Mouse (Mus musculus) embryonic facial prominence, embryonic 11.5 days (tissue): Measurements from ENCODE around the gene Kcnk6. TPM values are rescaled to one million over a fixed set of nuclear protein-coding genes. Genes with fewer than 3 reads are reported as not detected.

Experiments
- ATAC-seq: fragments of 200-750 bp; cut with Nextera tagmentation; replicated peaks from 2 replicates; pipeline ENCODE4 v1.8.0; 2017; ENCODE audit warnings: low read depth; ENCODE audit not compliant: insufficient number of reproducible peaks, low FRiP score, low TSS enrichment
- DNase-seq: peaks from one replicate; pipeline ENCODE4 v3.0.0-alpha.2; 2015; ENCODE audit warnings: low spot score
- H3K27ac ChIP-seq: fragments of 300-500 bp; sonication (generic); replicated peaks from 2 replicates; pipeline ENCODE4 v1.5.1; 2014; ENCODE audit warnings: mild to moderate bottlenecking, low read depth, low read length, control low read depth
- H3K27me3 ChIP-seq: fragments of 300-500 bp; sonication (generic); 2 replicates; pipeline ENCODE4 v1.6.1; 2014; ENCODE audit warnings: mild to moderate bottlenecking, low read length, moderate library complexity, mixed read lengths; ENCODE audit not compliant: control insufficient read depth, insufficient read depth
- H3K36me3 ChIP-seq: fragments of 300-500 bp; sonication (generic); replicated peaks from 2 replicates; pipeline ENCODE4 v1.6.1; 2014; ENCODE audit warnings: low read depth, mild to moderate bottlenecking, low read length, moderate library complexity, mixed read lengths; ENCODE audit not compliant: control insufficient read depth, insufficient read depth
- H3K4me1 ChIP-seq: fragments of 300-500 bp; sonication (generic); 2 replicates; pipeline ENCODE4 v1.6.1; 2014; ENCODE audit warnings: low read length, mixed read lengths; ENCODE audit not compliant: control insufficient read depth, insufficient read depth
- H3K4me2 ChIP-seq: fragments of 300-500 bp; sonication (generic); 2 replicates; pipeline ENCODE4 v1.6.1; 2014; ENCODE audit warnings: low read depth, mild to moderate bottlenecking, control low read depth, low read length, moderate library complexity
- H3K4me3 ChIP-seq: fragments of 300-500 bp; sonication (generic); 2 replicates; pipeline ENCODE4 v1.5.1; 2014; ENCODE audit warnings: low read depth, low read length, control low read depth
- H3K9ac ChIP-seq: fragments of 300-500 bp; sonication (generic); replicated peaks from 2 replicates; pipeline ENCODE4 v1.6.1; 2014; ENCODE audit warnings: mild to moderate bottlenecking, control low read depth, low read length
- H3K9me3 ChIP-seq: fragments of 300-500 bp; sonication (generic); replicated peaks from 2 replicates; pipeline ENCODE4 v1.6.1; 2016; ENCODE audit warnings: mild to moderate bottlenecking, low read length, inconsistent platforms, mixed read lengths; ENCODE audit not compliant: control insufficient read depth
- WGBS: fragments of 180-500 bp; shearing (Covaris S2); extraction: QIAGEN DNeasy Blood & Tissue Kit; methylation state at CpG from one replicate; pipeline ENCODE4 v1.1.7; 2014; 5-methylcytosine and 5-hydroxymethylcytosine counted together
- polyA plus RNA-seq: library from polyadenylated mRNA; unstranded; fragments of >200 nt; fragmentation: Nextera tagmentation; extraction: Ambion mirVana; gene quantifications from 2 replicates; pipeline ENCODE4 v1.2.1, GENCODE M21; 2014

Kcnk6 gene
- polyA plus RNA-seq, 1 experiment from 2014 or later: 0.45 TPM

GRCm38 (mm10) chr7:29180077-29180853 is 52.0 kb downstream of the Kcnk6 start, which contains the start of gene Psmd8:
TSS of gene Psmd8 (minus strand) at chr7:29180701.
- WGBS: under 1% methylated on average over 62 of the region's 62 CpGs
- H3K9me3 ChIP-seq: no peaks in the 10 kb centered on the region
- ATAC-seq (peak; percentile 88), DNase-seq (peak; percentile 98)
- H3K4me2 ChIP-seq: peak within 1 kb of the TSS; percentile 70
- no peaks in the 10 kb centered on the region; the same call in 1 of the 2 replicates for H3K4me1 ChIP-seq
- no peak within 1 kb of the TSS for H3K27ac ChIP-seq
- peak within 1 kb of the TSS; percentile 74 for H3K9ac ChIP-seq
- H3K36me3 ChIP-seq: peaks cover 8% of the 10 kb centered on the region
- no peaks in the 10 kb centered on the region for H3K27me3 ChIP-seq
- H3K4me3 ChIP-seq: peak within 1 kb of the TSS; percentile 72

GRCm38 (mm10) chr7:29179323-29179722 is 53.0 kb downstream of the Kcnk6 start:
- H3K4me1 ChIP-seq: no peaks in the 10 kb centered on the region; the same call in 1 of the 2 replicates
- H3K36me3 ChIP-seq: peaks cover 13% of the 10 kb centered on the region
- ATAC-seq (no peak), DNase-seq (no peak)
- no peak overlapping the region for H3K27ac ChIP-seq
- H3K4me2 ChIP-seq: peak overlapping the region; percentile 70
- WGBS: 54% methylated on average over 7 of the region's 7 CpGs
- no peaks in the 10 kb centered on the region for H3K9me3 ChIP-seq
- peak overlapping the region; percentile 72 for H3K4me3 ChIP-seq
- H3K9ac ChIP-seq: peak overlapping the region; percentile 74
- no peaks in the 10 kb centered on the region for H3K27me3 ChIP-seq

- no peak overlapping the region for H3K27ac ChIP-seq
- H3K4me2 ChIP-seq: no peak overlapping the region
- H3K4me1 ChIP-seq: no peaks in the 10 kb centered on the region; the same call in 1 of the 2 replicates
- no peak for ATAC-seq
- peaks cover 6% of the 10 kb centered on the region for H3K27me3 ChIP-seq
- peaks cover 14% of the 10 kb centered on the region for H3K36me3 ChIP-seq
- H3K9ac ChIP-seq: no peak overlapping the region
- H3K4me3 ChIP-seq: no peak overlapping the region
- H3K9me3 ChIP-seq: no peaks in the 10 kb centered on the region
- 92% methylated on average over 4 of the region's 4 CpGs for WGBS
- no peak for DNase-seq
Observed at GRCm38 (mm10) chr7:29178106-29178505, 54.2 kb downstream of the Kcnk6 start.

GRCm38 (mm10) chr7:29172390-29173016 is 59.8 kb downstream of the Kcnk6 start:
- DNase-seq (no peak), ATAC-seq (no peak)
- peaks cover 29% of the 10 kb centered on the region for H3K27me3 ChIP-seq
- H3K9me3 ChIP-seq: no peaks in the 10 kb centered on the region
- no peak overlapping the region for H3K4me2 ChIP-seq
- no peak overlapping the region for H3K27ac ChIP-seq
- peaks cover 9% of the 10 kb centered on the region for H3K4me1 ChIP-seq
- no peak overlapping the region for H3K4me3 ChIP-seq
- H3K9ac ChIP-seq: no peak overlapping the region
- WGBS: 25% methylated on average over 31 of the region's 32 CpGs
- H3K36me3 ChIP-seq: peaks cover 14% of the 10 kb centered on the region

Other genes with a start within 250 kb of the Kcnk6 start
- gene Ryr1, start 107.3 kb downstream of the Kcnk6 start, polyA plus RNA-seq: 0.93 and 0.98 TPM in 2 replicates
- 0.58 and 0.85 TPM in 2 replicates for gene Rasgrp4, start 97.7 kb downstream of the Kcnk6 start, polyA plus RNA-seq
- gene Fam98c, start 76.3 kb downstream of the Kcnk6 start, polyA plus RNA-seq: 10.8 and 11.7 TPM in 2 replicates
- 0.15 and 0.77 TPM in 2 replicates for gene Ggn, start 62.3 kb downstream of the Kcnk6 start, polyA plus RNA-seq
- gene Spred3, start 62.1 kb downstream of the Kcnk6 start, polyA plus RNA-seq: 4.9 and 5.3 TPM in 2 replicates
- gene Psmd8, start 51.8 kb downstream of the Kcnk6 start, polyA plus RNA-seq: 321 and 334 TPM in 2 replicates
- gene Catsperg1, start 18.5 kb downstream of the Kcnk6 start, polyA plus RNA-seq: 0.79 TPM in 1 of 2 replicates, not detected in the other
- 86.1 and 90.5 TPM in 2 replicates for gene Yif1b, start 5.8 kb upstream of the Kcnk6 start, polyA plus RNA-seq
- gene 2200002D01Rik, start 16.0 kb upstream of the Kcnk6 start, polyA plus RNA-seq: 1.5 and 2.6 TPM in 2 replicates
- gene Spint2, start 49.4 kb upstream of the Kcnk6 start, polyA plus RNA-seq: 71.4 and 84.5 TPM in 2 replicates
- 18.0 and 21.0 TPM in 2 replicates for gene Ppp1r14a, start 56.8 kb upstream of the Kcnk6 start, polyA plus RNA-seq
- 19.8 and 27.9 TPM in 2 replicates for gene Dpf1, start 71.4 kb upstream of the Kcnk6 start, polyA plus RNA-seq